Mouse (Mus musculus) kidney, embryonic 15.5 days (tissue): Measurements from ENCODE around the gene Prpf18. TPM values are rescaled to one million over a fixed set of nuclear protein-coding genes. Genes with fewer than 3 reads are reported as not detected.

Experiments used
- ATAC-seq: fragments of 200-750 bp; cut with Nextera tagmentation; replicated peaks from 2 replicates; pipeline ENCODE4 v1.8.0; 2017; ENCODE audit warnings: moderate TSS enrichment; ENCODE audit not compliant: low FRiP score
- H3K27ac ChIP-seq: fragments of 300-500 bp; sonication (generic); 2 replicates; pipeline ENCODE4 v1.5.1; 2015; ENCODE audit warnings: mild to moderate bottlenecking, inconsistent platforms
- H3K27me3 ChIP-seq: fragments of 300-500 bp; sonication (generic); 2 replicates; pipeline ENCODE4 v1.6.1; 2015; ENCODE audit warnings: inconsistent platforms
- H3K36me3 ChIP-seq: fragments of 300-500 bp; sonication (generic); 2 replicates; pipeline ENCODE4 v1.6.1; 2015; ENCODE audit warnings: inconsistent platforms
- H3K4me1 ChIP-seq: fragments of 300-500 bp; sonication (generic); 2 replicates; pipeline ENCODE4 v1.6.1; 2015; ENCODE audit warnings: inconsistent platforms
- H3K4me2 ChIP-seq: fragments of 300-500 bp; sonication (generic); 2 replicates; pipeline ENCODE4 v1.6.1; 2015; ENCODE audit warnings: moderate library complexity, mild to moderate bottlenecking, inconsistent platforms
- H3K4me3 ChIP-seq: fragments of 300-500 bp; sonication (generic); replicated peaks from 2 replicates; pipeline ENCODE4 v1.5.1; 2015; ENCODE audit warnings: mild to moderate bottlenecking, inconsistent platforms
- H3K9ac ChIP-seq: fragments of 300-500 bp; sonication (generic); 2 replicates; pipeline ENCODE4 v1.6.1; 2015; ENCODE audit warnings: mild to moderate bottlenecking, inconsistent platforms
- H3K9me3 ChIP-seq: fragments of 300-500 bp; sonication (generic); replicated peaks from 2 replicates; pipeline ENCODE4 v1.6.1; 2016; ENCODE audit warnings: inconsistent platforms
- WGBS: fragments of 180-500 bp; shearing (Covaris S2); methylation state at CpG from one replicate; pipeline ENCODE4 v1.1.7; 2015; ENCODE audit warnings: mixed read lengths; 5-methylcytosine and 5-hydroxymethylcytosine counted together
- polyA plus RNA-seq: library from polyadenylated mRNA; unstranded; fragments of >200 nt; fragmentation: Nextera tagmentation; extraction: Ambion mirVana; gene quantifications from 2 replicates; pipeline ENCODE4 v1.2.1, GENCODE M21; 2015

Prpf18 gene
- polyA plus RNA-seq, 1 experiment from 2014 or later, result 38.2 TPM

GRCm38 (mm10) chr2:4572498-4573263 lies 79.2 kb downstream of the Prpf18 start:
- Histone ChIP-seq H3K36me3 (peaks cover 65% of the 10 kb centered on the region), H3K4me3 (no peak overlapping the region), H3K4me2 (no peak overlapping the region), H3K27ac (peak overlapping the region; percentile 63), H3K9ac (no peak overlapping the region), H3K4me1 (peaks cover 77% of the 10 kb centered on the region), H3K27me3 (no peaks in the 10 kb centered on the region), H3K9me3 (no peaks in the 10 kb centered on the region)
- 61% methylated on average over 7 of the region's 7 CpGs for whole genome bisulfite sequencing
- ATAC-seq, result 0 out of 2 replicates have a peak, but pooled peaks have one; percentile 38

Other genes with a start within 250 kb of the Prpf18 start
- gene Bend7, start 65.7 kb upstream of the Prpf18 start, polyA plus RNA-seq, result 5.1 and 5.3 TPM in 2 replicates
- 83.5 and 84.2 TPM in 2 replicates for gene Sephs1, start 229.5 kb upstream of the Prpf18 start, polyA plus RNA-seq